Comparison of ENCODE assay signal across 8 mouse cellular contexts in genomic region chrX:105928861-105929477, GRCm38 (mm10). TPM values are rescaled to one million over a fixed set of nuclear protein-coding genes. Genes with fewer than 3 reads are reported as not detected.
A peak's percentile ranks its signal among the peaks of the same experiment; 100 is the strongest.
DNase-seq lines count a peak whose midpoint lies in the region; ATAC-seq lines count a peak whose summit lies in the region.

TSS of gene Atrx (minus strand) at chrX:105929403.

- peak within 1 kb of the TSS; percentile 74 for H3K4me3 ChIP-seq in hindbrain, embryonic 14.5 days (replicated peaks; ENCODE audit: low read length)

- peak; percentile 94 for ATAC-seq in hindbrain, embryonic 14.5 days (ENCODE audit: low FRiP score)

- peak within 1 kb of the TSS; percentile 97 for H3K27ac ChIP-seq in hindbrain, embryonic 14.5 days

- H3K4me1 ChIP-seq in hindbrain, embryonic 14.5 days (replicated peaks; ENCODE audit: control insufficient read depth, insufficient read depth, low read length) = peaks cover 6% of the 10 kb centered on the region; the same call in 1 of the 2 replicates

- no peaks in the 10 kb centered on the region for H3K27me3 ChIP-seq in hindbrain, embryonic 14.5 days (ENCODE audit: control insufficient read depth, insufficient read depth, low read length)

- 23% methylated on average over 35 of the region's 42 CpGs for WGBS in hindbrain, embryonic 14.5 days

- H3K9ac ChIP-seq in hindbrain, embryonic 14.5 days = peak within 1 kb of the TSS; percentile 96

- no peaks in the 10 kb centered on the region for H3K9me3 ChIP-seq in hindbrain, embryonic 14.5 days (ENCODE audit: control insufficient read depth, low read length)

- peak within 1 kb of the TSS; percentile 59 for H3K4me2 ChIP-seq in hindbrain, embryonic 14.5 days (replicated peaks)

- no peaks in the 10 kb centered on the region; the same call in 1 of the 2 replicates for H3K36me3 ChIP-seq in hindbrain, embryonic 14.5 days (replicated peaks; ENCODE audit: control insufficient read depth, insufficient read depth)

- peak; percentile 89 for DNase-seq in R1 (ENCODE audit: low read depth, low spot score)
- DNase-seq in cerebellum, postnatal 25 days = peak; percentile 77 to 80
- DNase-seq in frontal cortex, postnatal 25 days (ENCODE audit: low spot score in 2 of 2) = peak; percentile 41 to 42
- DNase-seq in hindbrain, embryonic 14.5 days (ENCODE audit: low spot score) = peak; percentile 81
- peak; percentile 74 for DNase-seq in left cerebral cortex, adult 11 months (ENCODE audit: low spot score)
- peak; percentile 76 to 84 for DNase-seq in lung, postnatal 4 days
- DNase-seq in retina, postnatal 7 days (ENCODE audit: low read depth, low spot score) = peak; percentile 57
- peak; percentile 67 for DNase-seq in urinary bladder, postnatal 14 days (ENCODE audit: low spot score)

RNA-seq across cellular contexts. Expression of gene Atrx, which starts in this region (rescaled TPM):
- 220 and 229 TPM in 2 replicates for polyA plus RNA-seq in hindbrain, embryonic 14.5 days (2014; fragmentation: Nextera tagmentation; extraction: Ambion mirVana)

Comparison
In these comparisons a context has a peak if more than half of its experiments do, and no peak if none do; other contexts are left out.
1. Peak in every context shown above with its lines: DNase-seq, ATAC-seq, H3K4me3 ChIP-seq and H3K27ac ChIP-seq.